Mouse (Mus musculus): Measurements from ENCODE around the gene A430005L14Rik. TPM values are rescaled to one million over a fixed set of nuclear protein-coding genes. Genes with fewer than 3 reads are reported as not detected.
"Not testable (repeated sequence)": the region's sequence is repeated elsewhere in the genome, so short reads cannot be mapped to it uniquely, and the experiment has no call there.

The A430005L14Rik gene
- 42.7 and 46.8 TPM in 2 replicates for polyA plus RNA-seq (2015; fragmentation: Nextera tagmentation; extraction: Ambion mirVana)

DNA sequence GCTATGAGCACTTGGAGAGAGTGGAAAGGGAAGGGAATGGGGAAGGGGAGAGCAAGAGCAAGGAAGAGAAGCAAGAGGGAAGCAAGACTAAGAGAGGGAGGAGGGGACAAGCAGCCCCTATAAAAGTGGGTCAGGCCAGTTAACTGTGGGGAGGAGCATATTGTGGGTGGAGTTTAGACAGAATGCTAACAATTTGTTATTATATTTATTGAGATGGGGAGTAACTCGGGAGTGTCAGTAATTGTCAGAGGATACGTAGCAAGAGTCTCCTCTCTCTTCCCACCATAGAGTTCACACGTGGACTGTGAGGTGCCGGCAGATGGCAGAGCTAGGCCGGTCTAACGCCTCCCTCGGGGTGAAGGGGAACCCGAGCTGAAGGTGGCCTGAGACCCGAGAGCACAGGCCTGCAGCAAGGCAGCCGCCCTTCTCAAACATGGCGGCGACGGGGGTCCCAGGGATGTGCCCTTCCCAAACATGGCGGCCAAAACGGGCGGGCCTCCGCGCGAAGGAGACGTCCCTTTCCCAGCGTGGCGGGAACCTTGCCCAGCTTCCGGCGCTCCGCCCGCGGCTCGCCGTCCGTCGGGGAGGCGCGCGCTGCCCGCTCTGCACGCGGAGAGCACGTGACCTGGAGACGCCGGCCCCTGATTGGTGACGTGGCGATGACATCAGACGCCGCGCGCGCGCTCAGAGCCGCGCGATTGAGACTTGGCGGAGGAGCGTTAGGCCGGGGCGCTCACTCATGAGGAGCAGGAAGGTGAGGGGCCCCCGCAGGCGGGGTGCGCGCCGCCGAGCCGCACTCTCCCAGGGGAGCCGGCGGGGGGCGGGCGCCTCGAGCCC lies at the start of gene A430005L14Rik:
Gene A430005L14Rik, plus strand, starts transcription at position 669 of the 837 bp plus-strand sequence.
- Histone ChIP-seq H3K36me3 (peaks cover 23% of the 10 kb centered on the region), H3K4me3 (peak within 1 kb of the TSS; percentile 87), H3K27ac (peak within 1 kb of the TSS; percentile 94), H3K27me3 (peaks cover 17% of the 10 kb centered on the region; the same call in 1 of the 2 replicates), H3K9me3 (replicated peaks) (no peaks in the 10 kb centered on the region), H3K4me2 (peak within 1 kb of the TSS; percentile 89), H3K4me1 (replicated peaks) (peaks cover 12% of the 10 kb centered on the region), H3K9ac (peak within 1 kb of the TSS; percentile 94)
- ATAC-seq (replicated peaks; ENCODE audit: insufficient number of reproducible peaks, insufficient read depth, low FRiP score, low read depth), result peak; percentile 95
- WGBS, result 2% methylated on average over 50 of the region's 67 CpGs

DNA sequence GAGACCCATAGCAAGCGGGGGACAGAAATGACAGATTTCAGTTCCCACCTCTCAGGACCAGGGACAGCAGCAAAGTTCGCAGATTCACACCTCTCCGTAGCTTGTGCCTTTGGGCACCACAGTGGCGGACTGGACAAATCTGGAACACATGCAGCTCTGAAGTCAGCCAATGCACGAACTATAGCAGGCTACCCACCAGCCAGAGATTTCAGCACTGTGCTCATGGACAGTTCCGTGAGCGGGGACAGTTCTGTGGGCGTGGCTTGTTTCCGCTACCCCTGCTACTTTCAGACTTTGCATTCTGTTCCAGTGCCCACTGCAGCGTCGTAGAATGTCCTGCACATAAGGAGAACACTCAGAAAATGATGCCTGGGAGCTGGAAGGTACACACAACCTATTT lies 49.5 kb upstream of the A430005L14Rik start:
- H3K36me3 ChIP-seq, result no peaks in the 10 kb centered on the region
- H3K4me2 ChIP-seq, result no peak overlapping the region
- WGBS, result 19% methylated on average over 11 of the region's 11 CpGs
- no peaks in the 10 kb centered on the region for H3K27me3 ChIP-seq
- no peaks in the 10 kb centered on the region for H3K4me1 ChIP-seq (replicated peaks)
- ATAC-seq (replicated peaks; ENCODE audit: insufficient number of reproducible peaks, insufficient read depth, low FRiP score, low read depth), result no peak
- H3K27ac ChIP-seq, result no peak overlapping the region
- no peak overlapping the region for H3K9ac ChIP-seq
- no peaks in the 10 kb centered on the region for H3K9me3 ChIP-seq (replicated peaks)
- no peak overlapping the region for H3K4me3 ChIP-seq

DNA sequence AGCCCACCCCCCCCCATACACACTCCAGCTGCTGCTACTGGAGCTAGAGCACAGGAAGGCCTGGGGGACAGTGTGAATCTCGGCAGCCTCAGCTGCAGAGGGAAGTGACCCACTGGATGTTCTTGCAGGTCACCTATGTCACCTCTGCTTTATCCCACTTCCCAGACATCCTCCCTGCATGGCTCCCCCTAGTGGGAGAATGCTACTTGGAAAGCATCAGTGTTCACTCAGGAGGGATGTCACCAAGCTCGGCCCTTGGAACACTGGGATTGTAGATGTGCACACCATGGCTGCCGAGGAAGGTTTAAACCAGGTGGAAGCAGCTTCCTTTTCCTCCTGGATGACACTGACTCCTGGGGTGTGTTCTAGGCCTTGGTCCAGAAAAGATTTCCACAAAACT lies 43.4 kb upstream of the A430005L14Rik start:
- no peaks in the 10 kb centered on the region for H3K9me3 ChIP-seq (replicated peaks)
- ATAC-seq (replicated peaks; ENCODE audit: insufficient number of reproducible peaks, insufficient read depth, low FRiP score, low read depth), result no peak
- H3K4me1 ChIP-seq (replicated peaks), result no peaks in the 10 kb centered on the region
- no peak overlapping the region for H3K4me2 ChIP-seq
- WGBS, result 56% methylated on average over 3 of the region's 3 CpGs
- no peak overlapping the region for H3K9ac ChIP-seq
- no peak overlapping the region for H3K27ac ChIP-seq
- no peaks in the 10 kb centered on the region for H3K36me3 ChIP-seq
- H3K27me3 ChIP-seq, result no peaks in the 10 kb centered on the region
- H3K4me3 ChIP-seq, result no peak overlapping the region

DNA sequence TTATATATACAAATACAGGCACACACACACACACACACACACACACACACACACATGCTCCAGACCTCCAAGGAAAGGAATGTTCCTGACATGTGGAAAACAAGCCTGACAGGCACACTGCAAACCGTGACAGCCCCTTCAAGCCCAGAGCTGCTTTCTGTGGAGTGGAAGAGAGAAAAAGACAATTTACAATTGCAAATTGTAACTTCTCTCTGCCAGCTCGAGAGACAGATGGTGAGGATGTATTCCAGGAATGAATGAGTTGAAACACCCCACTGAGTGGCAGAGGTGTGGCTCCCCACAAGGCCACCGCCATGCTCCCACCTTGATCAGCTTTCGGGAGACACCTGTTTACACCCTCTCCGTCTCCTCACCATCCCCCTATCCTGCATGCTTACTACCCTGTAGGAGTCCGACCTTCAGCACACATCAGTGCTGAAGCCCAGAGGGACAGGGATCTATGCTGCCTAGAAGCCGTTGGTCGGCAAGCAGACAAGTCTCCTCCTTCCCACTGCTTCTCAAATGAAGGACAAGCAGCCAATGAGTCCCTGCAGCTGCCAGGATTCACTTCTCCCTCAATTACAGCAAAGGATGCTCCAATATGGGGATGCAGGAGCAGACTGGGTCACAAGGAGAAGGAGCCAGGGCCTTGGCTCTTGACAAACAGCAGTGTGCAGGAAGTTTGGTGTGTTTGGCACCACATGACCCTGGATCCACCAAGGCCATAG lies 39.1 kb upstream of the A430005L14Rik start:
- H3K9ac ChIP-seq, result no peak overlapping the region
- no peaks in the 10 kb centered on the region for H3K4me1 ChIP-seq (replicated peaks)
- no peak overlapping the region for H3K4me2 ChIP-seq
- H3K4me3 ChIP-seq, result no peak overlapping the region
- H3K27ac ChIP-seq, result no peak overlapping the region
- H3K27me3 ChIP-seq, result peaks cover 3% of the 10 kb centered on the region
- ATAC-seq (replicated peaks; ENCODE audit: insufficient number of reproducible peaks, insufficient read depth, low FRiP score, low read depth), result no peak
- H3K9me3 ChIP-seq (replicated peaks), result no peaks in the 10 kb centered on the region
- WGBS, result 30% methylated on average over 8 of the region's 8 CpGs
- no peaks in the 10 kb centered on the region for H3K36me3 ChIP-seq

DNA sequence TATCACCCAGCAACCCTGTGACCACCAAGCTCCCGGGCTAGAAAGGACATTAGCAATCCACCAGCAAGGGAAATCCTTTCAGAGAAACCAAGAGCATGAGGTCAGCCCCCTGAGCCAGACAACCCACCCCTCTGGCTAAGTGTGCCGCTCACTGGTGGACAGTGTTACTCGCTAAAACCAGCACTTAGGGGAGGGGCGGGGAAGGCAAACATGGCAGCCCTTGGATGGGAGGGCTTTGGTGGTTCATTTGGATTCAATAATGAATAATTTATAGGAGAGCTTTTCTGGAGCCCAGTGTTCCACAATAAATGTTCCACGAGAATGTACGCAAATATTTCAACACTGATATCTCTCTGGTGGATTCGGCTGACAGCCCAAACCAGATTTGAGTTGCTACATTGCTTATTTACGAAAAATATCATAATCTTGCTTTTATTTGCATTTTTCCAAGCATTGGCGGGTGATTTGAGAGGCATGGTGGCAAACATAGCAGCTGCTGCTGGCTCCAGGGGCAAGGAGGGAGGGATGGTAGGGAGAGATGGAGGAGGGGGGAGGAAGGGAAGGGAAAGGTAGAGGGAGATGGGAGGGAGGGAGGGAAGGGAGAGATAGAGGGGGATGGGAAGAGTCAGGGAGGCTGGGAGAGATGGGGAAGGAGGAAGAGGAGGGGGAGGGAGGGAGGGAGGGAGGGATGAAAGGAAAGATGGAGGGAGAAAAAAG lies 36.4 kb upstream of the A430005L14Rik start:
- H3K9ac ChIP-seq, result no peak overlapping the region
- H3K9me3 ChIP-seq (replicated peaks), result no peaks in the 10 kb centered on the region
- H3K36me3 ChIP-seq, result no peaks in the 10 kb centered on the region
- H3K4me1 ChIP-seq (replicated peaks), result no peaks in the 10 kb centered on the region
- peaks cover 15% of the 10 kb centered on the region for H3K27me3 ChIP-seq
- ATAC-seq (replicated peaks; ENCODE audit: insufficient number of reproducible peaks, insufficient read depth, low FRiP score, low read depth), result no peak
- no peak overlapping the region for H3K4me2 ChIP-seq
- WGBS, result 62% methylated on average over 9 of the region's 9 CpGs
- no peak overlapping the region for H3K4me3 ChIP-seq
- no peak overlapping the region for H3K27ac ChIP-seq

DNA sequence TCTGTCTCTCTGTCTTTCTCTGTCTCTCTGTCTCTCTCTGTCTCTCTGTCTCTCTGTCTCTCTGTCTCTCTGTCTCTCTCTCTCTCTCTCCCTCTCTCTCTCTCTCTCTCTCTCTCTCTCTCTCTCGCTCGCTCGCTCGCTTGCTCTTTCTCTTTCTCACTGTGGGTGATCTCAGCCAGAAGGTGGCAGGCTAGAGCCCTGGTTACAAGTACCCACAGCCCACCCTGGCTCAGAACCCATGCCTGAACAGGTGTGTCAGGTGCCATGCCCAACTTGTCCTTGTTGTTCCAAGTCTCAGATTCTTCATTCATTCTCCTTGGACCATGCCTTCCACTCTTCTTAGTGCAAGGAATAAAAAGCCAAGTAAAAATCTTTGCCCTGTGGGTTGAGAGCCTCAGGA lies 34.9 kb upstream of the A430005L14Rik start:
- H3K36me3 ChIP-seq; ATAC-seq (replicated peaks; ENCODE audit: insufficient number of reproducible peaks, insufficient read depth, low FRiP score, low read depth): not testable (repeated sequence)
- WGBS, result 49% methylated on average over 4 of the region's 4 CpGs

DNA sequence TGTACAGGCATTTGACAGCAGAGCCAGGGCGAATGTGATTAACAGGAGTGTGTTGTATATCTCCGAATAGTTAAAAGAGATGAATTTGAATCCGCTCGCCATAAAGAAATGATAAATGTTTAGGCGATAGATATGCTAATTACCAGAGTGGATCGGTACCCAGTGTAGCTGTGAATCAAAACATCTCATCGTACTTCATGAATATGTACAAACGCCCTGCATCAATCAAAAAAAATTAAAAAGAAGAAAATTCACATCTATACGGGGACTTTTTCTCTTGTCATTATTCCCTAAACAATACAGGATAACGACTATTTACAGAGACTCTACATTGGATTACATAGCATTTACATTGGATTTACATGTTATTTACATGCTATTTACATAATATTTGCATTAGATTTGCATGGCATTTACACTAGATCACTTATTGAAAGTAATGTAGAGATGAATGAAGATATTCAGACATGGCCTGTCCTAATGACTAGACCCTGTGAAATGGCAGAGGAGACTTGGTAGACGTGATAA lies 28.2 kb upstream of the A430005L14Rik start:
- peaks cover 7% of the 10 kb centered on the region; the same call in 1 of the 2 replicates for H3K27me3 ChIP-seq
- H3K4me1 ChIP-seq (replicated peaks), result no peaks in the 10 kb centered on the region
- no peak for ATAC-seq (replicated peaks; ENCODE audit: insufficient number of reproducible peaks, insufficient read depth, low FRiP score, low read depth)
- no peaks in the 10 kb centered on the region for H3K36me3 ChIP-seq
- 78% methylated on average over 11 of the region's 11 CpGs for WGBS
- no peak overlapping the region for H3K27ac ChIP-seq
- H3K4me2 ChIP-seq, result no peak overlapping the region
- no peak overlapping the region for H3K4me3 ChIP-seq
- no peaks in the 10 kb centered on the region for H3K9me3 ChIP-seq (replicated peaks)
- H3K9ac ChIP-seq, result no peak overlapping the region

More for the DNA sequence above, 34.9 kb upstream of the A430005L14Rik start:
- H3K4me2 ChIP-seq; H3K9ac ChIP-seq; H3K4me1 ChIP-seq (replicated peaks); H3K4me3 ChIP-seq; H3K9me3 ChIP-seq (replicated peaks); H3K27ac ChIP-seq: not testable (repeated sequence)
- peaks cover 15% of the 10 kb centered on the region for H3K27me3 ChIP-seq

DNA sequence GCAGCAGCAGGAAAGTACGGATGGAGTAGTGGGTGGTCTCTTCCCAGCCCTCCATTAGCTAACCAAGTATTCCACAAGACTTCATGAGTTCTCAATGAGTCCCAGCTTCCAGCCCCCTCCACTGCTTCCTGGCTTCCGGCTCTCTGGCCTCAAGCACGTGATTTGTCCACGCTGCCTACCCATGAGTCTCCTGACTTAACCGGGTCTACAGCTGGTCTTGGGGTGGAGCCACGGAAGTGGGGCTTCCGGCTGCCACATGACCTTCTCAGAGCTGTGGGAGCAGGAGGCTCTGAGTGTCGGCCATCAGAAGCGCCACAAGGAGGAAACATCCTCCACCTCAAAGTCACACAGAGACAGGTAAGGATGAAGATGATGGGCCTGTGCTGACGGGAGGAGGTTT lies 27.6 kb upstream of the A430005L14Rik start:
- Histone ChIP-seq H3K27me3 (peaks cover 6% of the 10 kb centered on the region; the same call in 1 of the 2 replicates), H3K27ac (no peak overlapping the region), H3K9ac (no peak overlapping the region), H3K4me2 (no peak overlapping the region), H3K4me3 (no peak overlapping the region), H3K36me3 (no peaks in the 10 kb centered on the region), H3K4me1 (replicated peaks) (no peaks in the 10 kb centered on the region), H3K9me3 (replicated peaks) (no peaks in the 10 kb centered on the region)
- 62% methylated on average over 10 of the region's 10 CpGs for WGBS
- no peak for ATAC-seq (replicated peaks; ENCODE audit: insufficient number of reproducible peaks, insufficient read depth, low FRiP score, low read depth)

DNA sequence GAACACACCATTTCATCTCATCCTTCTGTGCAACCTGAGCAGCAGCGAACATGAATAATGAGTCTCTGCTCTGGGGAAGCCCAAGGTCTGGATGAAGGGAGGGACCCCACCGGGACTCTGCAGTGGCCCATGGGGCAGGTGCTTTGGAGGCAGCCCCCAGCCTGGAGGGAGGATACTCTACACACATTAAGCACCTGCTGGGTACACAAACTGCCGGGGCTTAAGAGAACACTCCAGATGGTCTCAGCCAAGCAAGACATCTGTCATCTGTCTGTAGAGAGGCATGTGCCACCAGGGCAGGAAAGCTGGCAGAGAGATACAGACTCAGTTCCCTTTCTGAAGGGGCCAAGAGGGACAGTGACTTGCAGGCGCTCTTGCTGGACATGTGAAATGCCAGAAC lies 27.1 kb upstream of the A430005L14Rik start:
- no peak overlapping the region for H3K9ac ChIP-seq
- no peaks in the 10 kb centered on the region for H3K4me1 ChIP-seq (replicated peaks)
- no peaks in the 10 kb centered on the region for H3K9me3 ChIP-seq (replicated peaks)
- no peak overlapping the region for H3K4me3 ChIP-seq
- no peaks in the 10 kb centered on the region for H3K36me3 ChIP-seq
- 61% methylated on average over 4 of the region's 4 CpGs for WGBS
- H3K27ac ChIP-seq, result no peak overlapping the region
- ATAC-seq (replicated peaks; ENCODE audit: insufficient number of reproducible peaks, insufficient read depth, low FRiP score, low read depth), result no peak
- H3K4me2 ChIP-seq, result no peak overlapping the region
- 0 out of 2 replicates have a peak, but pooled peaks cover under 1% of the 10 kb centered on the region for H3K27me3 ChIP-seq

DNA sequence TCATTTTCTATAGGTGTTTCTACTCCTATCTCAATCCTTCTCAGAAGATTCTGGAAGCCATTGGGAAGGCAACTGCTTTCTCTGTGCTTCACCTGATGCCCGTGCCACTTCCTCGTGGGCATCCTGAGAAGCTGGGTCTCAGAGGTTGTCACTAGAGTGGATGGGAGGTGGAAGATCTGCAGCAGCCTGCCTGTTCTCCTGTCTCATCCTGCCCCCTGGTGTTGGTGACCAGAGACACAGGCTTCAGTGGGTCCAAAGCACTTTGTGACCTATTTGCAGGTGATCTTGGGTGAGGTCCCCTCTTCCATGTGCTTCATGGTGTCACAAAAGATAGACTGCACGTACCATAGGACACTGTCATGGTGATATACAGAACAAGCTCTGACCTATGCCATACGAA lies 13.8 kb upstream of the A430005L14Rik start:
- Histone ChIP-seq H3K4me2 (no peak overlapping the region), H3K36me3 (no peaks in the 10 kb centered on the region), H3K27me3 (peaks cover 65% of the 10 kb centered on the region), H3K4me1 (replicated peaks) (peaks cover 3% of the 10 kb centered on the region; the same call in 1 of the 2 replicates), H3K27ac (no peak overlapping the region), H3K4me3 (no peak overlapping the region), H3K9ac (no peak overlapping the region), H3K9me3 (replicated peaks) (no peaks in the 10 kb centered on the region)
- WGBS, result 43% methylated on average over 4 of the region's 4 CpGs
- ATAC-seq (replicated peaks; ENCODE audit: insufficient number of reproducible peaks, insufficient read depth, low FRiP score, low read depth), result no peak

DNA sequence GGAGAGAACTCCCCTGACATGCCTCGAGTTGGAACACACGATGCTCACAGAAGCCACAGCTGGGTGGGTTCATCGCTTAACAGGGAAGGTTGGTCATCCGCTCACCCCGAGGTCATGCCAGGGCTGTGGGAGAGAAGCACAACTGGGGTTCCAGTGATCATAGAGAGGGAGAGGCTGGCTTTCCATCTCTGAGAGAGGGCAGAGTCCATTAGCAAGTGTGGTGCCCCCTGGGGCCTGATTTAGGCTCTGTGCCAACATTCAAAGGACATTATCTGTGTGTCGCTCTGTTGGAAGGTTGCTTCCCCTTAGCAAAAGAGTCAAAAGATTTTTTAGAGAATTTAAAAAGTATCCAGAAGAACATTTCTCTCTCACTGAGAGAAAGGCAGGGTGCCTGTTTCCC lies 12.8 kb upstream of the A430005L14Rik start:
- no peak for ATAC-seq (replicated peaks; ENCODE audit: insufficient number of reproducible peaks, insufficient read depth, low FRiP score, low read depth)
- Histone ChIP-seq H3K4me2 (no peak overlapping the region), H3K27me3 (peaks cover 63% of the 10 kb centered on the region), H3K4me3 (no peak overlapping the region), H3K36me3 (no peaks in the 10 kb centered on the region), H3K9ac (no peak overlapping the region), H3K4me1 (replicated peaks) (peaks cover 3% of the 10 kb centered on the region; the same call in 1 of the 2 replicates), H3K9me3 (replicated peaks) (no peaks in the 10 kb centered on the region), H3K27ac (no peak overlapping the region)
- 37% methylated on average over 6 of the region's 6 CpGs for WGBS
